Mouse (Mus musculus): ENCODE measurements at regions not wholly inside any gene's neighbourhood (a gene's known extent, or its start where the extent isn't known, plus 50 kb on each side); places are given as distances from the start of the nearest gene placed in this dataset.

- no peak for DNase-seq (ENCODE audit: low spot score in 2 of 2)
- intact Hi-C loops (cut with DNase I): no loop called here
These were observed 108.8 kb upstream of the Arid2 start for GRCm38 (mm10) chr15:96178374-96179109.

GRCm38 (mm10) chr15:96179511-96179910, 107.8 kb upstream of the Arid2 start:
- intact Hi-C loops (cut with DNase I): no loop called here

GRCm38 (mm10) chr15:96180036-96180435, 107.3 kb upstream of the Arid2 start:
- intact Hi-C loops (cut with DNase I): no loop called here
- DNase-seq (ENCODE audit: low spot score in 2 of 2): no peak

More at GRCm38 (mm10) chr15:96179511-96179910, 107.8 kb upstream of the Arid2 start:
- DNase-seq (ENCODE audit: low spot score in 2 of 2): no peak

- intact Hi-C loops (cut with DNase I): no loop called here
- no peak for DNase-seq (ENCODE audit: low spot score in 2 of 2)
These were observed 106.3 kb upstream of the Arid2 start for GRCm38 (mm10) chr15:96180977-96181376.

- DNase-seq (ENCODE audit: low spot score in 2 of 2): no peak
These were observed 105.0 kb upstream of the Arid2 start for GRCm38 (mm10) chr15:96182313-96182712.

GRCm38 (mm10) chr15:96183069-96183468, 104.2 kb upstream of the Arid2 start:
- no peak for DNase-seq (ENCODE audit: low spot score in 2 of 2)
- intact Hi-C loops (cut with DNase I): no loop called here

More at GRCm38 (mm10) chr15:96182313-96182712, 105.0 kb upstream of the Arid2 start:
- intact Hi-C loops (cut with DNase I): no loop called here

- DNase-seq (ENCODE audit: low spot score in 2 of 2): no peak
- intact Hi-C loops (cut with DNase I): no loop called here
These were observed 102.7 kb upstream of the Arid2 start for GRCm38 (mm10) chr15:96184666-96185065.

GRCm38 (mm10) chr15:96185429-96185828, 101.9 kb upstream of the Arid2 start:
- intact Hi-C loops (cut with DNase I): no loop called here
- no peak for DNase-seq (ENCODE audit: low spot score in 2 of 2)

GRCm38 (mm10) chr15:96185901-96186300, 101.4 kb upstream of the Arid2 start:
- DNase-seq (ENCODE audit: low spot score in 2 of 2): no peak
- intact Hi-C loops (cut with DNase I): no loop called here

- intact Hi-C loops (cut with DNase I): no loop called here
- DNase-seq (ENCODE audit: low spot score in 2 of 2): no peak
These were observed 97.8 kb upstream of the Arid2 start for GRCm38 (mm10) chr15:96189551-96189950.

GRCm38 (mm10) chr15:96197413-96197812, 89.9 kb upstream of the Arid2 start:
- no peak for DNase-seq (ENCODE audit: low spot score in 2 of 2)
- intact Hi-C loops (cut with DNase I): no loop called here

GRCm38 (mm10) chr15:96197932-96198331, 89.4 kb upstream of the Arid2 start:
- DNase-seq (ENCODE audit: low spot score in 2 of 2): no peak
- intact Hi-C loops (cut with DNase I): no loop called here

- intact Hi-C loops (cut with DNase I): no loop called here
- DNase-seq (ENCODE audit: low spot score in 2 of 2): no peak
These were observed 86.0 kb upstream of the Arid2 start for GRCm38 (mm10) chr15:96201273-96201672.

GRCm38 (mm10) chr15:96201701-96202460, 85.4 kb upstream of the Arid2 start:
- intact Hi-C loops (cut with DNase I): no loop called here
- DNase-seq (ENCODE audit: low spot score in 2 of 2): no peak

- intact Hi-C loops (cut with DNase I): no loop called here
- DNase-seq (ENCODE audit: low spot score in 2 of 2): no peak
These were observed 83.1 kb upstream of the Arid2 start for GRCm38 (mm10) chr15:96204187-96204586.

- DNase-seq (ENCODE audit: low spot score in 2 of 2): no peak
- intact Hi-C loops (cut with DNase I): no loop called here
These were observed 82.7 kb upstream of the Arid2 start for GRCm38 (mm10) chr15:96204623-96205022.

GRCm38 (mm10) chr15:96210721-96211400, 76.5 kb upstream of the Arid2 start:
- DNase-seq (ENCODE audit: low spot score in 2 of 2): no peak
- intact Hi-C loops (cut with DNase I): no loop called here

- intact Hi-C loops (cut with DNase I): no loop called here
- DNase-seq (ENCODE audit: low spot score in 2 of 2): no peak
These were observed 73.6 kb upstream of the Arid2 start for GRCm38 (mm10) chr15:96213541-96214312.

GRCm38 (mm10) chr15:96217896-96218295, 69.4 kb upstream of the Arid2 start:
- intact Hi-C loops (cut with DNase I): no loop called here
- DNase-seq (ENCODE audit: low spot score in 2 of 2): no peak

- intact Hi-C loops (cut with DNase I): no loop called here
- no peak for DNase-seq (ENCODE audit: low spot score in 2 of 2)
These were observed 67.6 kb upstream of the Arid2 start for GRCm38 (mm10) chr15:96219746-96220145.

Measured in left cerebral cortex, postnatal 36 days (tissue).